Mouse (Mus musculus) embryo, embryonic 11.5 days (tissue): ENCODE results near the gene Uqcr10.
"Not testable (repeated sequence)": the region's sequence is repeated elsewhere in the genome, so short reads cannot be mapped to it uniquely, and the experiment has no call there.

ENCODE experiments used
- DNase-seq: peaks from one replicate; pipeline ENCODE4 v3.0.0-alpha.2; 2012; ENCODE audit warnings: low read depth, low spot score

Uqcr10 gene

GRCm38 (mm10) chr11:4715596-4715995, 11.5 kb upstream of the Uqcr10 start:
- no peak for DNase-seq

- DNase-seq, result no peak
These were observed 10.6 kb upstream of the Uqcr10 start for GRCm38 (mm10) chr11:4714727-4715126.

- no peak for DNase-seq
These were observed 8.7 kb upstream of the Uqcr10 start for GRCm38 (mm10) chr11:4712822-4713221.

GRCm38 (mm10) chr11:4710188-4710587, 6.0 kb upstream of the Uqcr10 start:
- DNase-seq, result not testable (repeated sequence)

- no peak for DNase-seq
These were observed 1.0 kb upstream of the Uqcr10 start for GRCm38 (mm10) chr11:4705178-4705577.

- DNase-seq, result no peak
These were observed 462 bp downstream of the Uqcr10 start for GRCm38 (mm10) chr11:4703688-4704071.

GRCm38 (mm10) chr11:4700726-4701125, 3.4 kb downstream of the Uqcr10 start:
- no peak for DNase-seq

- DNase-seq, result no peak
These were observed 6.8 kb downstream of the Uqcr10 start for GRCm38 (mm10) chr11:4697043-4697983.

GRCm38 (mm10) chr11:4692162-4692561, 12.0 kb downstream of the Uqcr10 start:
- DNase-seq, result no peak

GRCm38 (mm10) chr11:4691213-4691612, 12.9 kb downstream of the Uqcr10 start:
- no peak for DNase-seq

GRCm38 (mm10) chr11:4690353-4690752, 13.8 kb downstream of the Uqcr10 start:
- DNase-seq, result no peak

GRCm38 (mm10) chr11:4688632-4689380, 15.3 kb downstream of the Uqcr10 start:
- DNase-seq, result no peak

- DNase-seq, result no peak
These were observed 16.3 kb downstream of the Uqcr10 start for GRCm38 (mm10) chr11:4687874-4688273.

- no peak for DNase-seq
These were observed 17.1 kb downstream of the Uqcr10 start for GRCm38 (mm10) chr11:4687027-4687426.

- no peak for DNase-seq
These were observed 18.6 kb downstream of the Uqcr10 start for GRCm38 (mm10) chr11:4685510-4685909.

GRCm38 (mm10) chr11:4685071-4685470, 19.1 kb downstream of the Uqcr10 start:
- no peak for DNase-seq

- DNase-seq, result no peak
These were observed 20.0 kb downstream of the Uqcr10 start for GRCm38 (mm10) chr11:4684186-4684585.

- no peak for DNase-seq
These were observed 20.6 kb downstream of the Uqcr10 start for GRCm38 (mm10) chr11:4683516-4683915.

- DNase-seq, result no peak
These were observed 24.0 kb downstream of the Uqcr10 start for GRCm38 (mm10) chr11:4680126-4680525.

GRCm38 (mm10) chr11:4679441-4679832, 24.7 kb downstream of the Uqcr10 start:
- DNase-seq, result no peak

- DNase-seq, result no peak
These were observed 25.3 kb downstream of the Uqcr10 start for GRCm38 (mm10) chr11:4678700-4679440.
